Mouse (Mus musculus): ENCODE results near the gene Cfdp1. TPM values are rescaled to one million over a fixed set of nuclear protein-coding genes. Genes with fewer than 3 reads are reported as not detected.

The Cfdp1 gene
- total RNA-seq, 2 experiments from 2014 or later: 14.6 to 17.9 TPM

GRCm38 (mm10) chr8:111729233-111730170, 124.6 kb downstream of the Cfdp1 start:
- intact Hi-C loops (cut with DNase I): no loop called here
- DNase-seq: peak in 1 of 2 experiments; percentile 14

GRCm38 (mm10) chr8:111728481-111728880, 125.6 kb downstream of the Cfdp1 start:
- intact Hi-C loops (cut with DNase I): no loop called here

DNA sequence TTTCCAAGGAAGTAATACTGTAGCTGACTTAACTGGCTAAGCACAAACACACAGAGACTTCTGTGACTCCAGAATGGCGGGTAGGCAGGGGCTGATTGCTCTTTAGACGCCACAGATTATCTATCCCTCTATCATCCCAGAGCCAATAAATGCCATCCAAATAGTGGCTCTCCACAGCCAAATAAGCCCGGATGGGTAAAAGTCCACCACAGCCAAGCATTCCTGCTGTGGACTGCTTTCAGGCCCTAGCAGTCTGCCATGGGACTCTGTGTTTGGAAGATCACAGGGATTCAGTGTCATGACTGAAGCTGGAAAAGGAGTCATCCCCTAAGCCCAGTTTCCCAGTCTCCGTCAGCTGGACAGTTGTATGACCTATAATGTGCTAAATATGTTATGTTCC, 126.5 kb downstream of the Cfdp1 start:
- intact Hi-C loops (cut with DNase I): no loop called here
- no peak for DNase-seq

More at GRCm38 (mm10) chr8:111728481-111728880, 125.6 kb downstream of the Cfdp1 start:
- peak in 1 of 2 experiments; percentile 11 for DNase-seq

DNA sequence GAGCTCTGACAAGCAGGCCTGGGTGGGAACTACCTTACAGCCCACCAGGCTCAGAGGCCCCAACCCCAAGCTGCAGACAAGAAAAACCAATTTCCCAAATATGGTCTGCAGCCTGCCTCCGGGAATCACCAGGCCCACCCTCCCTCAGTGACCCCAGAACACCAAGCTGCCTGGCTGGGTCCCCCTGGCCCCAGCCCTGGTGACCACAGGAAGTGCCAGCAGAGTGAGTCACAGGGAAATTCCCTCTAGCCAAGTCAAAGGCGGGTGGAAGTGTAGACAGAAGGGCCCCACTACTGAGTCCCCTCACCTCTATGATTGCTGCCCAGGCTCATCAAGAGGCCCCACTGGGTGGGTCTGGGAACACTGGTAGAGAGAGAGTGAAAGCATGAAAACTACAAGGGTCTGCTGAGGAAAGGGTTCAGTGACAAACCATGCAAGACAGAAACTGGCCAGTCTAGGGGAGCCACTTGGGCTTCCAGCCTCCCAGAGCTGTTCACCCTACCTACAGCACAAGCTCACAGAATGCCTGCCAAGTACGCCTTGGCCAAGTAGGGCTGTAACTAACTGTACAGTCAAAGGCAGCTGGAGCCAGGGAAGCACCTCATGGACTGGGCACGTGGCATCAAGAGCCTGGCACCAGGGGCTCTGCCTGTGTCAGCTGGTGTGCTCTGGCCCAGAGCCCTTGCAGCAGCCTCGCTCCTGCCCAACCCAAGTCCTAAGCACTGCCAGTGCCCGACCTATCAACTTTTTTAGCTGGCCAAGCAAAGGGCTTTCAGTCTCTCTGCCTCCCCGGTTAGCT, 127.8 kb downstream of the Cfdp1 start:
- intact Hi-C loops (cut with DNase I): no loop called here
- peak; percentile 62 to 79 for DNase-seq

- DNase-seq: no peak
Measured at GRCm38 (mm10) chr8:111725341-111725740, 128.8 kb downstream of the Cfdp1 start.

GRCm38 (mm10) chr8:111720115-111720544, 134.0 kb downstream of the Cfdp1 start:
- intact Hi-C loops (cut with DNase I): no loop called here
- DNase-seq: peak in 1 of 2 experiments; percentile 13

More at GRCm38 (mm10) chr8:111725341-111725740, 128.8 kb downstream of the Cfdp1 start:
- intact Hi-C loops (cut with DNase I): no loop called here

DNA sequence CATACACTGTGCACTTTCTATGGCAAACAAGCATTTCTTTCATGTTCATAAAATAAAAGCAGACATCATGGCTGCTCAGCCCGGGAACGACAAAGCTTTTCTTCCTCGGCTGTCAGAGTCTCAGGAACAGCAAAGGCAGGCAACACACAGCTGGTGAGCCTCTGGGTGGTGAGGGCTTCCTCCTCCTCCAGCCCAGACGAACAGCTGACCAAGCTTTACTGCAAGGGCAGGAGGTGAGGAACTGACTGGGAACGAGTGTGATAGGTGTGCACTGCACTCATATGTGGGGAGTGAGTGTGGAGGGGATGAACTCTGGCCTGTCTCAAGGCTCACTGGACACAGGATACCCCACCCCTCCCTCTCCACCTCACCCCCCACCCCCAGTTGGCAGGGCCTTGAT, 135.2 kb downstream of the Cfdp1 start:
- peak in 1 of 2 experiments; percentile 11 for DNase-seq
- intact Hi-C loops (cut with DNase I): no loop called here

Other genes with a start within 250 kb of the Cfdp1 start
- 10 to 100 TPM; 32.4 to 34.9 TPM for gene Ldhd, start 223.9 kb downstream of the Cfdp1 start, total RNA-seq (2021)
- gene Zfp1, start 210.9 kb downstream of the Cfdp1 start, total RNA-seq (2021): 1 to 10 TPM; 6.8 to 9.2 TPM
- gene Ctrb1, start 163.3 kb downstream of the Cfdp1 start, total RNA-seq (2021): not detected
- 10 to 100 TPM in 1 of 2 experiments, 1 to 10 TPM in 1; 9.4 to 10.5 TPM for gene Bcar1, start 110.5 kb downstream of the Cfdp1 start, total RNA-seq (2021)
- 1 to 10 TPM; 1.1 to 1.9 TPM for gene Tmem170, start 22.5 kb upstream of the Cfdp1 start, total RNA-seq (2021)
- under 1 TPM; 0.10 to 0.20 TPM for gene Chst5, start 56.2 kb upstream of the Cfdp1 start, total RNA-seq (2021)
- 1 to 10 TPM in 1 of 2 experiments, under 1 TPM in 1; 0.86 to 1.1 TPM for gene Tmem231, start 79.6 kb upstream of the Cfdp1 start, total RNA-seq (2021)
- gene Gabarapl2, start 86.4 kb upstream of the Cfdp1 start, total RNA-seq (2021): 10 to 100 TPM; 90.1 to 93.5 TPM
- gene Adat1, start 138.0 kb upstream of the Cfdp1 start, total RNA-seq (2021): 1 to 10 TPM; 1.6 to 2.3 TPM
- 100 to 1,000 TPM; 101 to 113 TPM for gene Kars, start 157.0 kb upstream of the Cfdp1 start, total RNA-seq (2021)
- 1 to 10 TPM; 7.5 to 9.3 TPM for gene Terf2ip, start 157.1 kb upstream of the Cfdp1 start, total RNA-seq (2021)
- not detected for gene Gm6793, start 160.7 kb upstream of the Cfdp1 start, total RNA-seq (2021)

Measured in gastrocnemius, postnatal 36 days (tissue).